16 mouse cellular contexts compared by ENCODE assay signal in the genomic region with DNA sequence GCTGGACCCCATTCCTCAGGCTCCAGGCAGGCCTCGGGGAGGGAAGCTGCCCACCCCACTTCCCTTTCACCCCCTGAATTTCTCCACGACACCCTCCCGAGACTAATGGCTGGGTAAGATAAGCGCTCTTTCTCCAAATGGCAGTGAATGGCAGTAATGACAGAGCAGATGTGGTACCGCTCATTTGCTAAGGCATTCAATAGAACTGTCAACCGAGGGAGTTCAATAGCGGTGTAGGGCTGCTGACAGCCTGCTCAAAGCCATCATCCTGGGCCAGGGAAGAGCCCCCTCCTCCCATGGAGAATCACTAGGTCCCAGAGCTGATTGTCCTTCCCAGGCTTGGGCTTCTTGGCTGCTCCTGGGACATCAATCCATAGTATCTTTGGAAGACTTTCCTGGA. TPM values are rescaled to one million over a fixed set of nuclear protein-coding genes. Genes with fewer than 3 reads are reported as not detected.
DNase-seq lines count a peak whose midpoint lies in the region; ATAC-seq and TF ChIP-seq lines count a peak whose summit lies in the region.
"Had no signal": no experiment of that assay in that cellular context is flagged by ENCODE, and none has a peak within 500 bp of the region (broad histone marks: within the 10 kb centered on the region; RNA-seq: fewer than 3 reads in every experiment).

No protein-coding gene starts in this region.

- peak; percentile 89 for ATAC-seq in forebrain, embryonic 16.5 days
- ATAC-seq in neural tube, embryonic 14.5 days (ENCODE audit: low read depth), result no peak
- no peak for ATAC-seq in lung, postnatal 0 days
- ATAC-seq: intestine, embryonic 16.5 days had no signal

- WGBS in forebrain, embryonic 16.5 days, result 6% methylated on average over 7 of the region's 7 CpGs
- 56% methylated on average over 7 of the region's 7 CpGs for WGBS in midbrain, embryonic 10.5 days
- 5% methylated on average over 7 of the region's 7 CpGs for WGBS in neural tube, embryonic 14.5 days
- WGBS in lung, postnatal 0 days, result 48% methylated on average over 7 of the region's 7 CpGs

- H3K4me3 ChIP-seq in forebrain, embryonic 16.5 days (replicated peaks; ENCODE audit: low read length), result no peak overlapping the region
- H3K4me3 ChIP-seq in midbrain, embryonic 10.5 days, result no peak overlapping the region
- H3K4me3 ChIP-seq in neural tube, embryonic 14.5 days (ENCODE audit: low read depth, low read length), result no peak overlapping the region
- H3K4me3 ChIP-seq in lung, postnatal 0 days (ENCODE audit: low read depth, low read length), result no peak overlapping the region
- H3K4me3 ChIP-seq: limb, embryonic 13.5 days had no signal

- no peak overlapping the region; the same call in 1 of the 2 replicates for H3K9ac ChIP-seq in forebrain, embryonic 16.5 days (replicated peaks; ENCODE audit: low read depth, low read length)
- no peak overlapping the region for H3K9ac ChIP-seq in neural tube, embryonic 14.5 days (replicated peaks; ENCODE audit: low read depth, low read length)
- no peak overlapping the region for H3K9ac ChIP-seq in lung, postnatal 0 days (replicated peaks; ENCODE audit: low read depth)
- H3K9ac ChIP-seq: limb, embryonic 13.5 days had no signal

- peaks cover 96% of the 10 kb centered on the region for H3K4me1 ChIP-seq in forebrain, embryonic 16.5 days (replicated peaks; ENCODE audit: control insufficient read depth, insufficient read depth, low read length)
- peaks cover 55% of the 10 kb centered on the region for H3K4me1 ChIP-seq in midbrain, embryonic 10.5 days
- peaks cover 57% of the 10 kb centered on the region for H3K4me1 ChIP-seq in neural tube, embryonic 14.5 days (ENCODE audit: control insufficient read depth, insufficient read depth, low read length)
- H3K4me1 ChIP-seq in lung, postnatal 0 days (ENCODE audit: insufficient read depth, low read depth, low read length), result no peaks in the 10 kb centered on the region

- peak overlapping the region; percentile 33 for H3K4me2 ChIP-seq in forebrain, embryonic 16.5 days (ENCODE audit: low read length)
- peak overlapping the region; percentile 9; the same call in 1 of the 2 replicates for H3K4me2 ChIP-seq in neural tube, embryonic 14.5 days (ENCODE audit: low read depth, low read length)
- no peak overlapping the region for H3K4me2 ChIP-seq in lung, postnatal 0 days (replicated peaks; ENCODE audit: low read depth, low read length)
- H3K4me2 ChIP-seq: limb, embryonic 13.5 days had no signal

- peak; percentile 27 for DNase-seq in embryo, embryonic 10.5 days (ENCODE audit: low spot score)
- no peak for DNase-seq in embryo, embryonic 9.5 days (ENCODE audit: extremely low spot score)
- DNase-seq in midbrain, embryonic 10.5 days (ENCODE audit: low spot score), result no peak
- no peak for DNase-seq in heart, postnatal 4 days
- no peak for DNase-seq in layer of hippocampus, adult 9-11 months
- no peak for DNase-seq in lung, postnatal 0 days (ENCODE audit: low spot score)
- DNase-seq: cerebellum, postnatal 10 days; heart, adult 18-20 months; kidney, postnatal 14 days; lung, postnatal 4 days; right cerebral cortex, postnatal 4 days had no signal

- H3K9me3 ChIP-seq in forebrain, embryonic 16.5 days (ENCODE audit: control insufficient read depth, low read length), result no peaks in the 10 kb centered on the region
- H3K9me3 ChIP-seq in midbrain, embryonic 10.5 days (replicated peaks), result no peaks in the 10 kb centered on the region
- H3K9me3 ChIP-seq in neural tube, embryonic 14.5 days (ENCODE audit: control insufficient read depth, low read length), result no peaks in the 10 kb centered on the region
- H3K9me3 ChIP-seq in lung, postnatal 0 days (ENCODE audit: low read length), result no peaks in the 10 kb centered on the region
- H3K9me3 ChIP-seq: limb, embryonic 13.5 days had no signal

- H3K36me3 ChIP-seq in forebrain, embryonic 16.5 days (ENCODE audit: control insufficient read depth, insufficient read depth), result no peaks in the 10 kb centered on the region
- H3K36me3 ChIP-seq in midbrain, embryonic 10.5 days, result no peaks in the 10 kb centered on the region
- no peaks in the 10 kb centered on the region for H3K36me3 ChIP-seq in neural tube, embryonic 14.5 days (ENCODE audit: control insufficient read depth, insufficient read depth, low read length)
- no peaks in the 10 kb centered on the region for H3K36me3 ChIP-seq in lung, postnatal 0 days (ENCODE audit: insufficient read depth, low read length)
- H3K36me3 ChIP-seq: limb, embryonic 13.5 days had no signal

- H3K27me3 ChIP-seq in forebrain, embryonic 16.5 days (replicated peaks; ENCODE audit: control insufficient read depth, insufficient read depth, low read length), result no peaks in the 10 kb centered on the region
- peaks cover 56% of the 10 kb centered on the region for H3K27me3 ChIP-seq in midbrain, embryonic 10.5 days (ENCODE audit: low read depth, poor library complexity, severe bottlenecking)
- no peaks in the 10 kb centered on the region for H3K27me3 ChIP-seq in neural tube, embryonic 14.5 days (ENCODE audit: control insufficient read depth, insufficient read depth, low read length)
- peaks cover 12% of the 10 kb centered on the region for H3K27me3 ChIP-seq in lung, postnatal 0 days (replicated peaks; ENCODE audit: insufficient read depth, low read length)

- no peak for TF ChIP-seq EP300 in lung, postnatal 0 days (IDR thresholded peaks at IDR 0.05)

- TF ChIP-seq CTCF in lung, postnatal 0 days (IDR thresholded peaks at IDR 0.05), result no peak

- H3K27ac ChIP-seq in forebrain, embryonic 16.5 days (ENCODE audit: low read length), result peak overlapping the region; percentile 84
- H3K27ac ChIP-seq in midbrain, embryonic 10.5 days (replicated peaks), result peak overlapping the region; percentile 39; the same call in 1 of the 2 replicates
- H3K27ac ChIP-seq in neural tube, embryonic 14.5 days (ENCODE audit: low read depth, low read length), result peak overlapping the region; percentile 36; the same call in 1 of the 2 replicates
- H3K27ac ChIP-seq in lung, postnatal 0 days (ENCODE audit: low read length), result no peak overlapping the region
- H3K27ac ChIP-seq: limb, embryonic 13.5 days had no signal

RNA-seq across cellular contexts. Expression of gene Slc6a1, which starts 6.7 kb away (rescaled TPM):
- polyA plus RNA-seq in forebrain, embryonic 16.5 days (2015; fragmentation: Nextera tagmentation; extraction: Ambion mirVana), result 107 and 138 TPM in 2 replicates
- 4.7 and 13.1 TPM in 2 replicates for polyA plus RNA-seq in midbrain, embryonic 10.5 days (2016; fragmentation: Nextera tagmentation; extraction: Ambion mirVana)
- polyA plus RNA-seq in neural tube, embryonic 14.5 days (2014; fragmentation: Nextera tagmentation; extraction: Ambion mirVana), result 122 and 156 TPM in 2 replicates
- total RNA-seq in heart, postnatal 4 days (2021), result under 1 TPM; 0.18 to 0.29 TPM
- not detected in 2 replicates for polyA plus RNA-seq in lung, postnatal 0 days (2015; fragmentation: Nextera tagmentation; extraction: Ambion mirVana)
- polyA plus RNA-seq: heart, postnatal 0 days; intestine, embryonic 16.5 days had no signal
